Mouse (Mus musculus) limb, embryonic 10.5 days (tissue): ENCODE measurements around the gene Tagln3. TPM values are rescaled to one million over a fixed set of nuclear protein-coding genes. Genes with fewer than 3 reads are reported as not detected.

Experiments
- DNase-seq: peaks from one replicate; pipeline ENCODE4 v3.0.0-alpha.2; 2017; ENCODE audit warnings: low spot score
- H3K27ac ChIP-seq: fragments of 300-500 bp; sonication (generic); 2 replicates; pipeline ENCODE4 v1.5.1; 2016; ENCODE audit warnings: mild to moderate bottlenecking
- H3K27me3 ChIP-seq: fragments of 300-500 bp; sonication (generic); 2 replicates; pipeline ENCODE4 v1.6.1; 2016; ENCODE audit warnings: low read depth, mild to moderate bottlenecking; ENCODE audit not compliant: poor library complexity, severe bottlenecking
- H3K36me3 ChIP-seq: fragments of 300-500 bp; sonication (generic); 2 replicates; pipeline ENCODE4 v1.6.1; 2016; ENCODE audit warnings: mild to moderate bottlenecking, moderate library complexity
- H3K4me1 ChIP-seq: fragments of 300-500 bp; sonication (generic); 2 replicates; pipeline ENCODE4 v1.6.1; 2016
- H3K4me3 ChIP-seq: fragments of 300-500 bp; sonication (generic); 2 replicates; pipeline ENCODE4 v1.5.1; 2016; ENCODE audit warnings: mild to moderate bottlenecking, moderate library complexity
- H3K9me3 ChIP-seq: fragments of 300-500 bp; sonication (generic); replicated peaks from 2 replicates; pipeline ENCODE4 v1.6.1; 2016; ENCODE audit warnings: mild to moderate bottlenecking
- polyA plus RNA-seq: library from polyadenylated mRNA; unstranded; fragments of >200 nt; fragmentation: Nextera tagmentation; extraction: Ambion mirVana; gene quantifications from 2 replicates; pipeline ENCODE4 v1.2.1, GENCODE M21; 2016

The Tagln3 gene
- polyA plus RNA-seq, 1 experiment from 2014 or later: 28.5 TPM

- DNase-seq: no peak
- Histone ChIP-seq H3K27ac (no peak overlapping the region), H3K4me3 (no peak overlapping the region), H3K4me1 (no peaks in the 10 kb centered on the region), H3K36me3 (no peaks in the 10 kb centered on the region), H3K9me3 (no peaks in the 10 kb centered on the region), H3K27me3 (no peaks in the 10 kb centered on the region)
Observed at GRCm38 (mm10) chr16:45662381-45662780, 62.0 kb downstream of the Tagln3 start.

Other genes with a start within 250 kb of the Tagln3 start
- not detected in 2 replicates for gene Gm609, start 231.6 kb downstream of the Tagln3 start, polyA plus RNA-seq
- gene Gm17783, start 192.6 kb downstream of the Tagln3 start, polyA plus RNA-seq: not detected in 2 replicates
- not detected in 2 replicates for gene Slc9c1, start 189.3 kb downstream of the Tagln3 start, polyA plus RNA-seq
- gene Gcsam, start 114.2 kb downstream of the Tagln3 start, polyA plus RNA-seq: not detected in 2 replicates
- gene BC016579, start 70.5 kb downstream of the Tagln3 start, polyA plus RNA-seq: 0.11 TPM in 1 of 2 replicates, not detected in the other
- 0.18 TPM in 1 of 2 replicates, not detected in the other for gene Tmprss7, start 30.9 kb downstream of the Tagln3 start, polyA plus RNA-seq
- 38.8 and 43.0 TPM in 2 replicates for gene Abhd10, start 18.3 kb upstream of the Tagln3 start, polyA plus RNA-seq
- 38.9 and 50.2 TPM in 2 replicates for gene Phldb2, start 229.0 kb upstream of the Tagln3 start, polyA plus RNA-seq